In genomic region chr7:143053961-143054611, GRCm38 (mm10) we compare ENCODE assay signal across 7 mouse cellular contexts. TPM values are rescaled to one million over a fixed set of nuclear protein-coding genes. Genes with fewer than 3 reads are reported as not detected.
A peak's percentile ranks its signal among the peaks of the same experiment; 100 is the strongest.
DNase-seq lines count a peak whose midpoint lies in the region; ATAC-seq and TF ChIP-seq lines count a peak whose summit lies in the region.

No protein-coding gene starts in this region.

- no peak for TF ChIP-seq CTCF in spleen, adult 2 months (IDR thresholded peaks at IDR 0.05; ENCODE audit: extremely low read depth, insufficient read depth, insufficient read length, insufficient replicate concordance)
- no peak for TF ChIP-seq CTCF in small intestine, adult 2 months (IDR thresholded peaks at IDR 0.05; ENCODE audit: extremely low read depth, insufficient read length, insufficient replicate concordance, low read depth, low read length)

- TF ChIP-seq POLR2A in spleen, adult 2 months (IDR thresholded peaks at IDR 0.05; ENCODE audit: low read depth, low read length): no peak
- TF ChIP-seq POLR2A in small intestine, adult 2 months (IDR thresholded peaks at IDR 0.05; ENCODE audit: low read depth, low read length): no peak

- H3K4me2 ChIP-seq in forebrain, embryonic 14.5 days (ENCODE audit: low read length): peak overlapping the region; percentile 80
- H3K4me2 ChIP-seq in limb, embryonic 13.5 days (replicated peaks): peak overlapping the region; percentile 97

- DNase-seq in spleen, adult 2 months (ENCODE audit: low read depth in 1 of 2, low spot score in 2 of 2): no peak
- no peak for DNase-seq in spleen, postnatal 36 days (ENCODE audit: low spot score in 2 of 2)
- no peak for DNase-seq in forebrain, embryonic 14.5 days (ENCODE audit: low spot score)
- DNase-seq in right cerebral cortex, adult 2 months (ENCODE audit: low spot score in 2 of 2): no peak
- DNase-seq in thymus, adult 18-20 months: no peak

- H3K9me3 ChIP-seq in forebrain, embryonic 14.5 days (replicated peaks; ENCODE audit: control insufficient read depth, low read length): no peaks in the 10 kb centered on the region
- H3K9me3 ChIP-seq in limb, embryonic 13.5 days: no peaks in the 10 kb centered on the region

- H3K9ac ChIP-seq in forebrain, embryonic 14.5 days (ENCODE audit: low read length): peak overlapping the region; percentile 92
- H3K9ac ChIP-seq in limb, embryonic 13.5 days: peak overlapping the region; percentile 98

- H3K27ac ChIP-seq in spleen, adult 2 months (ENCODE audit: insufficient read depth, low read length): no peak overlapping the region
- H3K27ac ChIP-seq in forebrain, embryonic 14.5 days (ENCODE audit: low read depth, low read length): no peak overlapping the region
- peak overlapping the region; percentile 92 for H3K27ac ChIP-seq in limb, embryonic 13.5 days
- peak overlapping the region; percentile 17; the same call in 1 of the 2 replicates for H3K27ac ChIP-seq in small intestine, adult 2 months (ENCODE audit: insufficient read depth, low read depth, low read length)

- no peaks in the 10 kb centered on the region for H3K36me3 ChIP-seq in spleen, adult 2 months (ENCODE audit: control insufficient read depth, insufficient read depth, low read length)
- peaks cover 2% of the 10 kb centered on the region for H3K36me3 ChIP-seq in forebrain, embryonic 14.5 days (ENCODE audit: control insufficient read depth, insufficient read depth, low read length)
- peaks cover 43% of the 10 kb centered on the region for H3K36me3 ChIP-seq in limb, embryonic 13.5 days
- no peaks in the 10 kb centered on the region for H3K36me3 ChIP-seq in small intestine, adult 2 months (ENCODE audit: control insufficient read depth, insufficient read depth, low read length)

- no peak for ATAC-seq in forebrain, embryonic 14.5 days
- ATAC-seq in limb, embryonic 13.5 days (ENCODE audit: low FRiP score, low read depth): no peak

- WGBS in spleen, adult 2 months: 22% methylated on average over 11 of the region's 11 CpGs
- WGBS in forebrain, embryonic 14.5 days: 75% methylated on average over 11 of the region's 11 CpGs
- 51% methylated on average over 11 of the region's 11 CpGs for WGBS in limb, embryonic 13.5 days
- WGBS in small intestine, adult 2 months: 10% methylated on average over 11 of the region's 11 CpGs

- no peaks in the 10 kb centered on the region for H3K27me3 ChIP-seq in spleen, adult 2 months (ENCODE audit: control insufficient read depth, insufficient read depth, low read length)
- no peaks in the 10 kb centered on the region for H3K27me3 ChIP-seq in forebrain, embryonic 14.5 days (replicated peaks; ENCODE audit: control insufficient read depth, insufficient read depth, low read length)
- no peaks in the 10 kb centered on the region for H3K27me3 ChIP-seq in limb, embryonic 13.5 days
- H3K27me3 ChIP-seq in small intestine, adult 2 months (ENCODE audit: control insufficient read depth, insufficient read depth, low read length): no peaks in the 10 kb centered on the region

- H3K4me3 ChIP-seq in spleen, adult 2 months (ENCODE audit: extremely low read depth, insufficient read depth, insufficient read length): peak overlapping the region; percentile 63; the same call in 1 of the 2 replicates
- peak overlapping the region; percentile 86 for H3K4me3 ChIP-seq in forebrain, embryonic 14.5 days (ENCODE audit: low read depth, low read length)
- H3K4me3 ChIP-seq in limb, embryonic 13.5 days: peak overlapping the region; percentile 86
- peak overlapping the region; percentile 87 for H3K4me3 ChIP-seq in small intestine, adult 2 months (ENCODE audit: low read depth, low read length)

- peaks cover 51% of the 10 kb centered on the region; the same call in 1 of the 2 replicates for H3K4me1 ChIP-seq in spleen, adult 2 months (ENCODE audit: control insufficient read depth, insufficient read depth, insufficient read length)
- peaks cover 20% of the 10 kb centered on the region for H3K4me1 ChIP-seq in forebrain, embryonic 14.5 days (ENCODE audit: control insufficient read depth, insufficient read depth, low read length)
- peaks cover 60% of the 10 kb centered on the region for H3K4me1 ChIP-seq in limb, embryonic 13.5 days
- H3K4me1 ChIP-seq in small intestine, adult 2 months (ENCODE audit: control insufficient read depth, insufficient read depth, insufficient read length, low read length): peaks cover 61% of the 10 kb centered on the region

RNA-seq across cellular contexts. Expression of gene Cd81, which starts 1.5 kb away (rescaled TPM):
- polyA plus RNA-seq in spleen, adult 2 months (2012; rRNA removed): 300 and 352 TPM in 2 replicates
- 343 and 345 TPM in 2 replicates for polyA plus RNA-seq in forebrain, embryonic 14.5 days (2014; fragmentation: Nextera tagmentation; extraction: Ambion mirVana)
- polyA plus RNA-seq in limb, embryonic 13.5 days (2015; fragmentation: Nextera tagmentation; extraction: Ambion mirVana): 532 and 537 TPM in 2 replicates
- polyA plus RNA-seq in small intestine, adult 2 months (2012; rRNA removed): 206 and 227 TPM in 2 replicates

RNA-seq across cellular contexts. Expression of gene Tssc4, which starts 15.0 kb away (rescaled TPM):
- 62.9 and 85.0 TPM in 2 replicates for polyA plus RNA-seq in spleen, adult 2 months (2012; rRNA removed)
- 97.5 and 106 TPM in 2 replicates for polyA plus RNA-seq in forebrain, embryonic 14.5 days (2014; fragmentation: Nextera tagmentation; extraction: Ambion mirVana)
- 112 and 115 TPM in 2 replicates for polyA plus RNA-seq in limb, embryonic 13.5 days (2015; fragmentation: Nextera tagmentation; extraction: Ambion mirVana)
- 46.9 and 60.0 TPM in 2 replicates for polyA plus RNA-seq in small intestine, adult 2 months (2012; rRNA removed)

RNA-seq across cellular contexts. Expression of gene Trpm5, which starts 40.4 kb away (rescaled TPM):
- polyA plus RNA-seq in spleen, adult 2 months (2012; rRNA removed): 0.66 and 0.95 TPM in 2 replicates
- polyA plus RNA-seq in forebrain, embryonic 14.5 days (2014; fragmentation: Nextera tagmentation; extraction: Ambion mirVana): 1.4 and 2.0 TPM in 2 replicates
- 20.9 and 22.1 TPM in 2 replicates for polyA plus RNA-seq in limb, embryonic 13.5 days (2015; fragmentation: Nextera tagmentation; extraction: Ambion mirVana)
- polyA plus RNA-seq in small intestine, adult 2 months (2012; rRNA removed): 11.9 and 13.1 TPM in 2 replicates

RNA-seq across cellular contexts. Expression of gene Tspan32, which starts 49.2 kb away (rescaled TPM):
- 82.8 and 89.4 TPM in 2 replicates for polyA plus RNA-seq in spleen, adult 2 months (2012; rRNA removed)
- polyA plus RNA-seq in forebrain, embryonic 14.5 days (2014; fragmentation: Nextera tagmentation; extraction: Ambion mirVana): 0.61 and 1.2 TPM in 2 replicates
- 3.4 and 5.2 TPM in 2 replicates for polyA plus RNA-seq in limb, embryonic 13.5 days (2015; fragmentation: Nextera tagmentation; extraction: Ambion mirVana)
- polyA plus RNA-seq in small intestine, adult 2 months (2012; rRNA removed): 2.1 and 3.5 TPM in 2 replicates

RNA-seq across cellular contexts. Expression of gene Kcnq1, which starts 52.1 kb away (rescaled TPM):
- polyA plus RNA-seq in spleen, adult 2 months (2012; rRNA removed): 1.1 and 1.2 TPM in 2 replicates
- 0.90 and 2.1 TPM in 2 replicates for polyA plus RNA-seq in forebrain, embryonic 14.5 days (2014; fragmentation: Nextera tagmentation; extraction: Ambion mirVana)
- 0.61 and 0.87 TPM in 2 replicates for polyA plus RNA-seq in limb, embryonic 13.5 days (2015; fragmentation: Nextera tagmentation; extraction: Ambion mirVana)
- polyA plus RNA-seq in small intestine, adult 2 months (2012; rRNA removed): 24.0 and 41.8 TPM in 2 replicates

Comparison
In these comparisons a context has a peak if more than half of its experiments do, and no peak if none do; other contexts are left out.
1. H3K27ac ChIP-seq: peak in limb, embryonic 13.5 days (single experiment) and small intestine, adult 2 months (single experiment); none in spleen, adult 2 months (single experiment) and forebrain, embryonic 14.5 days (single experiment).
2. Peak in every context shown above with its lines, with median percentiles within 50 percentile points of each other: H3K4me3 ChIP-seq.